Mouse (Mus musculus) ES-Bruce4 (cell line): Measurements from ENCODE around the gene Git1. TPM values are rescaled to one million over a fixed set of nuclear protein-coding genes. Genes with fewer than 3 reads are reported as not detected.

Source experiments
- H3K27ac ChIP-seq: 2 replicates; pipeline ENCODE4 v1.5.1; 2012; ENCODE audit warnings: low read length, inconsistent platforms; ENCODE audit not compliant: insufficient read depth
- H3K27me3 ChIP-seq: 2 replicates; pipeline ENCODE4 v1.6.1; 2012; ENCODE audit warnings: mild to moderate bottlenecking, low read length, inconsistent platforms; ENCODE audit not compliant: control insufficient read depth, poor library complexity, insufficient read depth, severe bottlenecking
- H3K36me3 ChIP-seq: 2 replicates; pipeline ENCODE4 v1.6.1; 2012; ENCODE audit warnings: inconsistent platforms, mild to moderate bottlenecking, low read length, moderate library complexity; ENCODE audit not compliant: control insufficient read depth, poor library complexity, insufficient read depth, severe bottlenecking
- H3K4me1 ChIP-seq: one replicate; pipeline ENCODE4 v1.8.1; 2011; ENCODE audit warnings: low read length; ENCODE audit not compliant: control insufficient read depth, insufficient read depth
- H3K4me3 ChIP-seq: 2 replicates; pipeline ENCODE4 v1.5.1; 2011; ENCODE audit warnings: low read depth, mild to moderate bottlenecking, low read length
- H3K9ac ChIP-seq: 2 replicates; pipeline ENCODE4 v1.6.1; 2012; ENCODE audit warnings: low read depth, mild to moderate bottlenecking, inconsistent platforms; ENCODE audit not compliant: poor library complexity, severe bottlenecking
- H3K9me3 ChIP-seq: replicated peaks from 2 replicates; pipeline ENCODE4 v1.6.1; 2012; ENCODE audit warnings: mild to moderate bottlenecking, low read length, inconsistent platforms; ENCODE audit not compliant: control insufficient read depth, poor library complexity, insufficient read depth, severe bottlenecking
- CTCF ChIP-seq: IDR thresholded peaks from one replicate; pipeline ENCODE4 v1.8.1; 2011; ENCODE audit warnings: low read depth, low read length
- EP300 ChIP-seq: IDR thresholded peaks from 2 replicates; pipeline ENCODE4 v1.6.1; 2011; ENCODE audit warnings: low read depth, low read length; ENCODE audit not compliant: insufficient read depth
- POLR2A ChIP-seq: IDR thresholded peaks from one replicate; pipeline ENCODE4 v1.8.1; 2011; ENCODE audit warnings: low read length; ENCODE audit not compliant: insufficient read depth
- polyA plus RNA-seq: library from polyadenylated mRNA; stranded (reverse); fragments of >200 nt; gene quantifications from 2 replicates; pipeline ENCODE4 v1.2.4, GENCODE M21; 2011; ENCODE audit warnings: low read depth; ENCODE audit not compliant: missing spikeins, insufficient read depth, insufficient read length

Git1 gene
- polyA plus RNA-seq, 1 experiment: 56.5 TPM

DNA sequence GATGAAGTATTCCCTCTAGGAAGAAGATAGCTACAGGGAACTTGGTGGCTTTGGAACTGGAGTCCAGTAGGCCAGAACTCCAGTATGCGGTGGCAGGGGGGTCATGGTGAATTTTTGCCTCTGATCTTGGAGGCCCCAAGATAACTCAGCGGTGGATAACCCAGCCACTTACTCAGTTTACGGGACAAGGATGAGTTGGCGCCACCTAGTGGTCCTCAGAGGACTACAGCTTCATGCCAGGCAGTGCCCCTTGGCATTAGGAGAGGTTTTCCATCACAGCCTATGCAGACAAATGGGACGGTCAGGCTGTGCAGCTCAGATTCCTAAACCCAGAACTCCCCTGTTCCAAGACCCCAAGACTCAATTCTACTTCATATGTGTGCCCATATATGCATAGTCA is 8.0 kb downstream of the Git1 start:
- H3K4me3 ChIP-seq: no peak overlapping the region
- peaks cover 16% of the 10 kb centered on the region for H3K4me1 ChIP-seq
- TF ChIP-seq CTCF (peak; percentile 81), EP300 (no peak)
- H3K9me3 ChIP-seq: no peaks in the 10 kb centered on the region
- H3K27ac ChIP-seq: no peak overlapping the region
- H3K36me3 ChIP-seq: peaks cover 28% of the 10 kb centered on the region
- H3K9ac ChIP-seq: no peak overlapping the region
- no peaks in the 10 kb centered on the region for H3K27me3 ChIP-seq

GRCm38 (mm10) chr11:77501971-77502370 is 8.6 kb downstream of the Git1 start:
- no peaks in the 10 kb centered on the region for H3K9me3 ChIP-seq
- H3K4me3 ChIP-seq: no peak overlapping the region
- H3K27me3 ChIP-seq: no peaks in the 10 kb centered on the region
- TF ChIP-seq CTCF (no peak), EP300 (no peak), POLR2A (no peak)
- no peak overlapping the region for H3K9ac ChIP-seq
- H3K4me1 ChIP-seq: peaks cover 16% of the 10 kb centered on the region
- no peak overlapping the region for H3K27ac ChIP-seq
- peaks cover 33% of the 10 kb centered on the region for H3K36me3 ChIP-seq

DNA sequence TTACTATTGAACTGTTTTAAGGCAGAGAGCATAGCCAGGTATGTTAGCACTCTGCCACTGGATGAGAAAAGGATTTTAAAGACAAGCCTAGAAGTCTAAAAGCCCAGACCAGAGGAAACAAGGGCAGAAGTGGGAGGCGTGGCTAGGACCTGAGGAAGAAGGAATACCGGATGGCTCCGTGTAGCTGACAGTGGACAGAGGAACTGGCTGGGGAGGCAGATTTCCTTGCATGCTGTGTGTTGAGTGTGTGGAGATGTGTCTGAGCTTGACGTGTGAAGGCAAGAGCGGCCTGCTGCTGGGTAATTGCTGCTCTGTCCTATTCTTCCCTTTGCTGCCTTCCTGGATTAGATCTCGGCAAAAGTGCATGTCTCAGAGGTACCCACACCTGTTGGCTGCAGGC is 9.1 kb downstream of the Git1 start:
- Histone ChIP-seq H3K27ac (no peak overlapping the region), H3K4me3 (no peak overlapping the region), H3K27me3 (no peaks in the 10 kb centered on the region), H3K36me3 (peaks cover 35% of the 10 kb centered on the region), H3K9me3 (no peaks in the 10 kb centered on the region), H3K4me1 (peaks cover 14% of the 10 kb centered on the region), H3K9ac (no peak overlapping the region)
- TF ChIP-seq CTCF (no peak), POLR2A (no peak), EP300 (no peak)

GRCm38 (mm10) chr11:77503511-77503910 is 10.1 kb downstream of the Git1 start:
- Histone ChIP-seq H3K27ac (peak overlapping the region; percentile 42), H3K27me3 (no peaks in the 10 kb centered on the region), H3K36me3 (peaks cover 35% of the 10 kb centered on the region), H3K9me3 (no peaks in the 10 kb centered on the region), H3K4me3 (no peak overlapping the region), H3K4me1 (peaks cover 13% of the 10 kb centered on the region), H3K9ac (no peak overlapping the region)
- TF ChIP-seq POLR2A (no peak), EP300 (0 out of 2 replicates have a peak, but pooled peaks have one; percentile 29), CTCF (no peak)

DNA sequence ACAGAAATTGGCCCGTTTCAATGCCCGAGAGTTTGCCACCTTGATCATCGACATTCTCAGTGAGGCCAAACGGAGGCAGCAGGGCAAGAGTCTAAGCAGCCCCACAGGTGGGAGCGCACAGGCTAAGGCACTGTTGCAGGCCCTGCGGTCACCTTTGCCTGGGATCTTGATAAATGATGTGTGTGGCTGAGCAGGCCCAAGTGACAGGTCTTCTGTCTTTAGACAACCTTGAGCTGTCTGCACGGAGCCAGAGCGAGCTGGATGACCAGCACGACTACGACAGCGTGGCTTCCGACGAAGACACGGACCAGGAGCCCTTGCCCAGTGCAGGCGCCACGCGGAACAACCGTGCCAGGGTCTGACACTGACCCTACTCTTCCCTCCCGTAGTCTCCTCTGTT is 11.0 kb downstream of the Git1 start:
- Histone ChIP-seq H3K27me3 (no peaks in the 10 kb centered on the region), H3K36me3 (peaks cover 35% of the 10 kb centered on the region), H3K4me1 (peaks cover 9% of the 10 kb centered on the region), H3K9me3 (no peaks in the 10 kb centered on the region), H3K4me3 (no peak overlapping the region), H3K9ac (no peak overlapping the region), H3K27ac (no peak overlapping the region)
- TF ChIP-seq EP300 (no peak), CTCF (no peak), POLR2A (no peak)

DNA sequence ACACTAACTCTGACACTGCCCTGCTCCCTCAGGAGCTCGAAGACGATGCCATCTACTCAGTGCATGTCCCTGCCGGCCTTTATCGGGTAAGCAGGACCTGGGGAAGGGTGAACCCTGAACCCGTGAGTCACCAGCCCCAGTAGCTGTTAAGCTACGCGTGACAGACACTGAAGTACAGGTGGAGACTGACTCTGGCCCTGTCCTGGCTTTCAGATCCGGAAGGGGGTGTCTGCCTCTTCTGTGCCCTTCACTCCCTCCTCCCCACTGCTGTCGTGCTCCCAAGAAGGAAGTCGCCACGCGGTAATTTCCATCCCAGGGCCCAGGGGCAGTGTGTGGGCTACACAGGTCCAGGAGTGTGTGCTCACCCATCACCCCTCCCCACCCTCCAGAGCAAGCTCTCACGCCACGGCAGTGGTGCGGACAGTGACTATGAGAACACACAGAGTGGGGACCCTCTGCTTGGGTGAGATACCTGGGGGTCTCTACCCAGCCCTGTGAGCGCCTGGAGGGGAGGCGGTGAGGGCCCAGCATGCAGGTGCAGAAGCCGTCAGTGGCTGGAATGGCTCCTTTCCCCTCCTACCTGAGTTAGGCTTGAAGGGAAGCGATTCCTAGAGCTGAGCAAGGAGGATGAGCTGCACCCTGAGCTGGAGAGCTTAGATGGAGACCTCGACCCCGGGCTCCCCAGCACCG is 12.1 kb downstream of the Git1 start:
- TF ChIP-seq EP300 (no peak), CTCF (no peak), POLR2A (no peak)
- H3K4me3 ChIP-seq: no peak overlapping the region
- no peak overlapping the region for H3K27ac ChIP-seq

DNA sequence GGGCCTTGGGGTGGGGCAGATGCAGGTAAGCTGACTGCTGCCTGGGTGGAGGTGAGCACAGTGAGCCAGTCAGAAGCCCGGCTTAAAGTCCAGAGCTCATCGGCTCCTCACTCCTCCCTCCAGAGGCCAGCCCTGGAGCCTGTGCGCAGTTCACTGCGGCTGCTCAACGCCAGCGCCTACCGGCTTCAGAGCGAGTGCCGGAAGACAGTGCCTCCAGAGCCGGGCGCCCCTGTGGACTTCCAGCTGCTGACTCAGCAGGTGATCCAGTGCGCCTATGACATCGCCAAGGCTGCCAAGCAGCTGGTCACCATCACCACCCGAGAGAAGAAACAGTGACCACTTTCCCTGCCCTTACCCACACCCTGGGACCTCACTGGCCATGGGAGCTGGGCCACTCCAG is 12.9 kb downstream of the Git1 start:
- H3K27me3 ChIP-seq: no peaks in the 10 kb centered on the region
- H3K4me1 ChIP-seq: peaks cover 7% of the 10 kb centered on the region
- TF ChIP-seq EP300: no peak
- no peak for TF ChIP-seq CTCF
- TF ChIP-seq POLR2A: no peak
- no peak overlapping the region for H3K9ac ChIP-seq
- H3K27ac ChIP-seq: no peak overlapping the region
- no peaks in the 10 kb centered on the region for H3K9me3 ChIP-seq
- H3K4me3 ChIP-seq: no peak overlapping the region
- peaks cover 30% of the 10 kb centered on the region for H3K36me3 ChIP-seq

More for the DNA sequence above, 12.1 kb downstream of the Git1 start:
- Histone ChIP-seq H3K4me1 (peaks cover 8% of the 10 kb centered on the region), H3K9ac (no peak overlapping the region), H3K27me3 (no peaks in the 10 kb centered on the region), H3K9me3 (no peaks in the 10 kb centered on the region), H3K36me3 (peaks cover 35% of the 10 kb centered on the region)
